Mouse (Mus musculus) erythroblast, embryonic 14.5 days (primary cell): ENCODE results near the gene Nrxn2. TPM values are rescaled to one million over a fixed set of nuclear protein-coding genes. Genes with fewer than 3 reads are reported as not detected.

Experiments
- H3K27me3 ChIP-seq: 2 replicates; pipeline ENCODE4 v1.6.1; 2012; ENCODE audit warnings: inconsistent platforms; ENCODE audit not compliant: control insufficient read depth
- H3K36me3 ChIP-seq: 2 replicates; pipeline ENCODE4 v1.6.1; 2012; ENCODE audit warnings: mild to moderate bottlenecking, inconsistent platforms; ENCODE audit not compliant: control insufficient read depth
- H3K4me1 ChIP-seq: 2 replicates; pipeline ENCODE4 v1.6.1; 2012; ENCODE audit warnings: inconsistent platforms; ENCODE audit not compliant: control insufficient read depth
- H3K4me3 ChIP-seq: replicated peaks from 2 replicates; pipeline ENCODE3; 2012; ENCODE audit warnings: moderate library complexity, mild to moderate bottlenecking, inconsistent platforms
- H3K9me3 ChIP-seq: 2 replicates; pipeline ENCODE4 v1.6.1; 2012; ENCODE audit warnings: low read length, inconsistent platforms, mixed read lengths; ENCODE audit not compliant: control insufficient read depth
- GATA1 ChIP-seq: IDR thresholded peaks from 2 replicates; pipeline ENCODE4 v1.6.1; 2012; ENCODE audit warnings: low read length, inconsistent platforms, mixed read lengths
- TAL1 ChIP-seq: IDR thresholded peaks from 3 replicates; pipeline ENCODE4 v1.6.1; 2012; ENCODE audit warnings: low read length, inconsistent platforms, mixed read lengths
- polyA plus RNA-seq: library from polyadenylated mRNA; stranded (reverse); fragments of >175 nt; gene quantifications from 2 replicates; pipeline ENCODE4 v1.2.3, GENCODE M21; 2012

Nrxn2 gene
- polyA plus RNA-seq, 1 experiment = 0.03 TPM

GRCm38 (mm10) chr19:6509881-6510280, 91.3 kb downstream of the Nrxn2 start:
- Histone ChIP-seq H3K27me3 (peaks cover 49% of the 10 kb centered on the region), H3K9me3 (no peaks in the 10 kb centered on the region), H3K36me3 (no peaks in the 10 kb centered on the region), H3K4me3 (no peak overlapping the region), H3K4me1 (no peaks in the 10 kb centered on the region)
- TF ChIP-seq GATA1 (no peak), TAL1 (no peak)

- peaks cover 44% of the 10 kb centered on the region for H3K27me3 ChIP-seq
- H3K36me3 ChIP-seq = no peaks in the 10 kb centered on the region
- H3K9me3 ChIP-seq = no peaks in the 10 kb centered on the region
- no peaks in the 10 kb centered on the region for H3K4me1 ChIP-seq
- TF ChIP-seq GATA1 = no peak
- TF ChIP-seq TAL1 = no peak
- H3K4me3 ChIP-seq = no peak overlapping the region
Measured at GRCm38 (mm10) chr19:6510546-6510945, 92.0 kb downstream of the Nrxn2 start.

DNA sequence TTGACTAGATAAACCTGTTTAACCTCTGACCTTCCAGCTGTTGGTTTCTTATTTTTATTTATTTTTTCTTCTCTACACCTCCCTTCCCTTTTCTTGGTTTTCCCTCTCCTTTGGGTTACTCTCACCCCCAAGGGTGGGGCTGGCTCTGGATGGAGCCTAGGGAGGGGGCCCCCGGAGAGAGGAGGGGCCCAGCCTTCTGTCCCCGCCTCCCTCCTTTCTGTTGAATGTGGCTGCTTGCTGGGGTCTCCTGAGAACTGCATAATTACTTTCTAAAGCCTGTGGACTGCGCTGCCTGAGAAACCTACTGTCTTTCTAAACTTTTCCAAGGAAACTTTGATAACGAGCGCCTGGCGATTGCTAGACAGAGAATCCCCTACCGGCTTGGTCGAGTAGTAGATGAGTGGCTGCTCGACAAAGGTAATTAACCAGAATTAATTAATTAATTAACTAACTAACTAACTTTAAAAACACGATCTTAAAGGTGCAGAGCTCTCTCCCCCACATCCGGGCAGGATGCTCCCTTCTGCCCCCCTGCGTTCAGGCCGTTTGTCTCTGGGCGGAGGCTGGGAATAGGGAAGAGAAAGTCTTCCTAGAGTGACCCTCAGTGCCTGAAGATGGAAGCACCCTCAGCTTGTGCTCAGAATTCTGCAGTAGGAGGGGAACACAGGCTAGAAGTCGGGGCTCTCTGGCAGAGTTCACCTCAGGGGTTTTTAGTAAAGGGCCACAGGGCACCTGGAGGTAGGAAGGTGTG, 95.0 kb downstream of the Nrxn2 start:
- Histone ChIP-seq H3K4me1 (no peaks in the 10 kb centered on the region), H3K27me3 (peaks cover 23% of the 10 kb centered on the region), H3K36me3 (no peaks in the 10 kb centered on the region), H3K4me3 (no peak overlapping the region), H3K9me3 (no peaks in the 10 kb centered on the region)
- TF ChIP-seq TAL1 = no peak
- TF ChIP-seq GATA1 = no peak

GRCm38 (mm10) chr19:6514940-6515339, 96.4 kb downstream of the Nrxn2 start:
- Histone ChIP-seq H3K4me1 (no peaks in the 10 kb centered on the region), H3K36me3 (no peaks in the 10 kb centered on the region), H3K27me3 (peaks cover 23% of the 10 kb centered on the region), H3K9me3 (no peaks in the 10 kb centered on the region), H3K4me3 (no peak overlapping the region)
- TF ChIP-seq TAL1 = no peak
- TF ChIP-seq GATA1 = no peak

DNA sequence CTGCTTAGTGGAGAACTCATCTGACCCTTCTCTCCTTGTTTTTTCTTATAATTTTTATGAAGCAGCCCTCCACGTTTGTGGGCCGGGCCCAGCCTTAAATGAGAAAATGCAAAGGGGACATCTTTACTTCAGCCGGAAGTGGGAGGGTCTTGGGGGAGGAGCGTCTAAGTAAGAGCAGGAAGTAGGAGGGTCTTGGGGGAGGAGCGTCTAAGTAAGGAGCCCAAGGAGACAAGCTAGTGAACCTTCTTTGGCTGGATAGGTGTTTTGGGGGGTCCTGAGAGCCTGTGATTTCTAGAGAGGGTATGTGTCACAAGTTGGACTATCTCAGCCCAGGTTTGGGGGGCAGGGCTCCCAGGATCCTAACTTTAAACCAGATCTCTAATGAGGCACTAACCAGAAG, 96.9 kb downstream of the Nrxn2 start:
- Histone ChIP-seq H3K4me3 (no peak overlapping the region), H3K9me3 (no peaks in the 10 kb centered on the region), H3K36me3 (no peaks in the 10 kb centered on the region), H3K4me1 (no peaks in the 10 kb centered on the region), H3K27me3 (peaks cover 19% of the 10 kb centered on the region)
- TF ChIP-seq GATA1 (no peak), TAL1 (no peak)

GRCm38 (mm10) chr19:6516153-6516552, 97.6 kb downstream of the Nrxn2 start:
- no peak overlapping the region for H3K4me3 ChIP-seq
- peaks cover 19% of the 10 kb centered on the region for H3K27me3 ChIP-seq
- TF ChIP-seq TAL1 = no peak
- no peak for TF ChIP-seq GATA1
- H3K9me3 ChIP-seq = no peaks in the 10 kb centered on the region
- no peaks in the 10 kb centered on the region for H3K36me3 ChIP-seq
- no peaks in the 10 kb centered on the region for H3K4me1 ChIP-seq

GRCm38 (mm10) chr19:6518601-6519000, 100.1 kb downstream of the Nrxn2 start:
- Histone ChIP-seq H3K9me3 (no peaks in the 10 kb centered on the region), H3K4me3 (no peak overlapping the region), H3K4me1 (no peaks in the 10 kb centered on the region), H3K36me3 (no peaks in the 10 kb centered on the region), H3K27me3 (peaks cover 7% of the 10 kb centered on the region)
- no peak for TF ChIP-seq GATA1

GRCm38 (mm10) chr19:6519483-6519882, 101.0 kb downstream of the Nrxn2 start:
- no peaks in the 10 kb centered on the region for H3K9me3 ChIP-seq
- H3K36me3 ChIP-seq = no peaks in the 10 kb centered on the region

GRCm38 (mm10) chr19:6521630-6522029, 103.1 kb downstream of the Nrxn2 start:
- H3K4me3 ChIP-seq = no peak overlapping the region
- TF ChIP-seq TAL1 (no peak), GATA1 (no peak)

More at GRCm38 (mm10) chr19:6519483-6519882, 101.0 kb downstream of the Nrxn2 start:
- Histone ChIP-seq H3K4me3 (no peak overlapping the region), H3K4me1 (no peaks in the 10 kb centered on the region), H3K27me3 (no peaks in the 10 kb centered on the region; the same call in 1 of the 2 replicates)
- TF ChIP-seq TAL1 (no peak), GATA1 (no peak)

GRCm38 (mm10) chr19:6522289-6522688, 103.8 kb downstream of the Nrxn2 start:
- Histone ChIP-seq H3K4me1 (no peaks in the 10 kb centered on the region), H3K36me3 (no peaks in the 10 kb centered on the region), H3K4me3 (no peak overlapping the region), H3K9me3 (no peaks in the 10 kb centered on the region), H3K27me3 (no peaks in the 10 kb centered on the region)
- TF ChIP-seq TAL1 (no peak), GATA1 (no peak)

More at GRCm38 (mm10) chr19:6521630-6522029, 103.1 kb downstream of the Nrxn2 start:
- no peaks in the 10 kb centered on the region for H3K36me3 ChIP-seq
- H3K27me3 ChIP-seq = no peaks in the 10 kb centered on the region
- no peaks in the 10 kb centered on the region for H3K4me1 ChIP-seq
- no peaks in the 10 kb centered on the region for H3K9me3 ChIP-seq
